Mouse (Mus musculus): ENCODE data around the gene Sla2. TPM values are rescaled to one million over a fixed set of nuclear protein-coding genes. Genes with fewer than 3 reads are reported as not detected.

The Sla2 gene
- polyA plus RNA-seq, 1 experiment from 2014 or later: 2.4 TPM

- Histone ChIP-seq H3K4me1 (peaks cover 12% of the 10 kb centered on the region), H3K36me3 (no peaks in the 10 kb centered on the region), H3K9ac (no peak overlapping the region), H3K4me3 (no peak overlapping the region), H3K9me3 (no peaks in the 10 kb centered on the region), H3K27ac (no peak overlapping the region), H3K4me2 (no peak overlapping the region), H3K27me3 (no peaks in the 10 kb centered on the region)
- no peak for ATAC-seq (ENCODE audit: borderline replicate concordance, extremely low read depth, low FRiP score, low TSS enrichment)
- whole genome bisulfite sequencing: 26% methylated on average over 10 of the region's 10 CpGs
Observed at GRCm38 (mm10) chr2:156882431-156883001, 4.5 kb downstream of the Sla2 start.

GRCm38 (mm10) chr2:156879541-156879940 is 7.5 kb downstream of the Sla2 start:
- Histone ChIP-seq H3K4me3 (no peak overlapping the region), H3K9me3 (no peaks in the 10 kb centered on the region), H3K36me3 (peaks cover 7% of the 10 kb centered on the region), H3K4me2 (no peak overlapping the region), H3K27me3 (no peaks in the 10 kb centered on the region), H3K9ac (no peak overlapping the region), H3K27ac (no peak overlapping the region), H3K4me1 (peaks cover 12% of the 10 kb centered on the region)
- no peak for ATAC-seq (ENCODE audit: borderline replicate concordance, extremely low read depth, low FRiP score, low TSS enrichment)
- 76% methylated on average over 3 of the region's 3 CpGs for WGBS

GRCm38 (mm10) chr2:156877726-156878125 is 9.3 kb downstream of the Sla2 start:
- peaks cover 12% of the 10 kb centered on the region for H3K4me1 ChIP-seq
- no peak overlapping the region for H3K27ac ChIP-seq
- no peak overlapping the region for H3K4me2 ChIP-seq
- H3K27me3 ChIP-seq: no peaks in the 10 kb centered on the region
- H3K36me3 ChIP-seq: peaks cover 24% of the 10 kb centered on the region
- no peak overlapping the region for H3K9ac ChIP-seq
- peak; percentile 17; the same call in 1 of the 2 replicates for ATAC-seq (ENCODE audit: borderline replicate concordance, extremely low read depth, low FRiP score, low TSS enrichment)
- no peak overlapping the region for H3K4me3 ChIP-seq
- 31% methylated on average over 9 of the region's 9 CpGs for WGBS
- H3K9me3 ChIP-seq: no peaks in the 10 kb centered on the region

DNA sequence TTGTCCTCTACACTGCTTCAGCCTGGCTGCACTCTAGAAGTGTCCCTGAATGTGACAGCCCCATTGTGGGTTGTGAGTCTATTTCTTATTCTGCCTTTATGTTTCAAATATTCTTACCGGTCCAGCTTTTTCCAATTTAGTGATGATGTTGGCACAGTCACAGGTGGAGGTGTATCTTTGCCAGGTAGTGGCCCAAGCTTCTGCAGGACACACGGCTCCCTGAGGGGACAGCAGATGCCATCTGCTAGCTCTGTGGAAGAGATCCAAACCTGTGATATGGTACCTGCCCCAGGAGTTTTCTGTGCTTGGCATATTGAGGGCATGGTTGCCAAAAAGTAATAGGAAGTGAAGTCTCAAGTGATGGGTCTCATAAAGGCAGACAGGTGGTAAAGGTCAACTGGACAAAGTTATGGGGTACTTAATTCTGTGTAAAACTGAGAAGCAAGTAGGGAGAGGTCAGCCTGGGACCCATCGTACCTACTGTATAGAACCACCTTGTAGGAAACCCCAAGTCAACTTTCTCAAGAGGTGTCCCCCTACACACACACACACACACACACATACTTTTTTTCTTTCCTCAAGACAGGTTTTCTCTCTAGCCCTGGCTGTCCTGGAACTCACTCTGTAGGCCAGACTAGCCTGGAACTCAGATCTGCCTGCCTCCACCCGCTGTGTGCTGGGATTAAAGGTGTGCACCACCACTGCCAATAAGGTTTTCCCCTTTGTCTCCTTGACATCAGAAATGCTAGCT is 12.1 kb downstream of the Sla2 start:
- no peak for ATAC-seq (ENCODE audit: borderline replicate concordance, extremely low read depth, low FRiP score, low TSS enrichment)
- peaks cover 48% of the 10 kb centered on the region for H3K36me3 ChIP-seq

GRCm38 (mm10) chr2:156874047-156874759 is 12.8 kb downstream of the Sla2 start:
- H3K36me3 ChIP-seq: peaks cover 53% of the 10 kb centered on the region

More for the DNA sequence above, 12.1 kb downstream of the Sla2 start:
- Histone ChIP-seq H3K27me3 (no peaks in the 10 kb centered on the region), H3K4me3 (no peak overlapping the region), H3K9me3 (no peaks in the 10 kb centered on the region), H3K4me1 (peaks cover 21% of the 10 kb centered on the region), H3K4me2 (no peak overlapping the region), H3K9ac (no peak overlapping the region), H3K27ac (no peak overlapping the region)
- 91% methylated on average over 4 of the region's 4 CpGs for WGBS

GRCm38 (mm10) chr2:156873629-156874028 is 13.4 kb downstream of the Sla2 start:
- 29% methylated on average over 5 of the region's 5 CpGs for WGBS
- no peak overlapping the region for H3K4me2 ChIP-seq
- no peak overlapping the region for H3K9ac ChIP-seq
- no peaks in the 10 kb centered on the region for H3K27me3 ChIP-seq
- H3K9me3 ChIP-seq: no peaks in the 10 kb centered on the region
- ATAC-seq (ENCODE audit: borderline replicate concordance, extremely low read depth, low FRiP score, low TSS enrichment): no peak
- H3K27ac ChIP-seq: no peak overlapping the region
- peaks cover 58% of the 10 kb centered on the region for H3K36me3 ChIP-seq
- no peak overlapping the region for H3K4me3 ChIP-seq
- H3K4me1 ChIP-seq: peaks cover 22% of the 10 kb centered on the region

More at GRCm38 (mm10) chr2:156874047-156874759, 12.8 kb downstream of the Sla2 start:
- Histone ChIP-seq H3K4me3 (no peak overlapping the region), H3K9ac (no peak overlapping the region), H3K27ac (no peak overlapping the region), H3K4me1 (peaks cover 22% of the 10 kb centered on the region), H3K27me3 (no peaks in the 10 kb centered on the region), H3K9me3 (no peaks in the 10 kb centered on the region), H3K4me2 (no peak overlapping the region)
- ATAC-seq (ENCODE audit: borderline replicate concordance, extremely low read depth, low FRiP score, low TSS enrichment): no peak
- WGBS: 85% methylated on average over 8 of the region's 8 CpGs

DNA sequence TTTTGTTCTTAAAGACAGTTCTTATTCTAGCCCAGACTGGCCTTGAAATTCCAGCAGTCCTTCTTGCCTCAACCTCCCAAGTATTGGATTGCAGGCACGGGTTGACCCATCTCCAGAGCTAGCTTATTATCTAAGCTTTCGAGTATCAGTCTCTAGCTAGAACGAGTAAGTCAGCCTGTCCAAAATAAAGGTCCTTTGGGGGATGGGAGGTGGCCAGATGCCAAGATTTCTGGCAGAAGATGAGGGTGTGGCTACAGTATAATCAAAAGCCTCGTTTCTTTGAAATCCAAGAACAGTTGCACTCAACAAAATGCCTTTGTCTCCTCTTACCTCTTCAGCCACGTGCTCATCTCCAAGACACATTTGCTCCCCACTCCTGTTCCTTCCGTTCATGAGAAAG is 16.5 kb downstream of the Sla2 start:
- Histone ChIP-seq H3K27me3 (no peaks in the 10 kb centered on the region), H3K4me1 (peaks cover 17% of the 10 kb centered on the region), H3K27ac (no peak overlapping the region), H3K4me2 (no peak overlapping the region), H3K9me3 (no peaks in the 10 kb centered on the region), H3K4me3 (no peak overlapping the region), H3K9ac (no peak overlapping the region), H3K36me3 (peaks cover 85% of the 10 kb centered on the region)
- 28% methylated on average over 6 of the region's 6 CpGs for WGBS
- ATAC-seq (ENCODE audit: borderline replicate concordance, extremely low read depth, low FRiP score, low TSS enrichment): no peak

GRCm38 (mm10) chr2:156869554-156869953 is 17.4 kb downstream of the Sla2 start:
- Histone ChIP-seq H3K9ac (no peak overlapping the region), H3K36me3 (peaks cover 85% of the 10 kb centered on the region), H3K27ac (no peak overlapping the region), H3K4me2 (no peak overlapping the region), H3K9me3 (no peaks in the 10 kb centered on the region), H3K4me3 (no peak overlapping the region), H3K27me3 (no peaks in the 10 kb centered on the region), H3K4me1 (peaks cover 24% of the 10 kb centered on the region)
- WGBS: 86% methylated on average over 7 of the region's 7 CpGs
- ATAC-seq (ENCODE audit: borderline replicate concordance, extremely low read depth, low FRiP score, low TSS enrichment): no peak

DNA sequence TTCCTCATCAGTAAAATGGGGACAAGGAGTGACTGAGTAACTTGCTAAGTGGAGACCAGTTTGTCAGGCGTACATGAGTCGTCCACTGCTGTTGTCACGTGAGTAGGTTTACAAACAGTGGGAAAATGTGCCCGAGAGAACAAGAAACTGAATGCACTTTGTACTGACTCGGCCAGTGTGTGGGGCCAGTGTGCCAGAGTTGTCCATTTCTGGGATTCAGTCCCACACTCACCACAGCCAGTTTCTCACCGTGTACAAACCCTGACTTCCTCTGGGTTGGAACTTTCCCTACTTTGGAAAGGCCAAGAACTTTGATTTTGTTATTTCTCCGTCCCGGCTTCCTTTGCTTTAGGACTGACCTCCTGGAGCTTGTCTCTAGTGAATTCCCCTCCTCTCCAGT is 18.0 kb downstream of the Sla2 start:
- no peaks in the 10 kb centered on the region for H3K9me3 ChIP-seq
- H3K27ac ChIP-seq: no peak overlapping the region
- no peak overlapping the region for H3K9ac ChIP-seq
- ATAC-seq (ENCODE audit: borderline replicate concordance, extremely low read depth, low FRiP score, low TSS enrichment): no peak
- peaks cover 79% of the 10 kb centered on the region for H3K36me3 ChIP-seq
- no peaks in the 10 kb centered on the region for H3K27me3 ChIP-seq
- H3K4me2 ChIP-seq: no peak overlapping the region
- H3K4me3 ChIP-seq: no peak overlapping the region
- peaks cover 30% of the 10 kb centered on the region for H3K4me1 ChIP-seq
- WGBS: 73% methylated on average over 8 of the region's 8 CpGs

GRCm38 (mm10) chr2:156864481-156864880 is 22.5 kb downstream of the Sla2 start:
- Histone ChIP-seq H3K4me1 (peaks cover 33% of the 10 kb centered on the region), H3K27me3 (no peaks in the 10 kb centered on the region), H3K9me3 (no peaks in the 10 kb centered on the region), H3K27ac (peak overlapping the region; percentile 96; the same call in 1 of the 2 replicates), H3K9ac (no peak overlapping the region), H3K36me3 (peaks cover 40% of the 10 kb centered on the region), H3K4me3 (peak overlapping the region; percentile 100), H3K4me2 (peak overlapping the region; percentile 84)
- ATAC-seq (ENCODE audit: borderline replicate concordance, extremely low read depth, low FRiP score, low TSS enrichment): no peak
- WGBS: 58% methylated on average over 3 of the region's 3 CpGs

GRCm38 (mm10) chr2:156863487-156864160 is 23.4 kb downstream of the Sla2 start:
- peak overlapping the region; percentile 84 for H3K4me2 ChIP-seq
- no peaks in the 10 kb centered on the region for H3K27me3 ChIP-seq
- peak overlapping the region; percentile 96 for H3K27ac ChIP-seq
- H3K4me1 ChIP-seq: peaks cover 31% of the 10 kb centered on the region
- peak overlapping the region; percentile 99 for H3K9ac ChIP-seq
- no peaks in the 10 kb centered on the region for H3K9me3 ChIP-seq
- peak overlapping the region; percentile 100 for H3K4me3 ChIP-seq
- WGBS: under 1% methylated on average over 28 of the region's 28 CpGs
- H3K36me3 ChIP-seq: peaks cover 33% of the 10 kb centered on the region
- ATAC-seq (ENCODE audit: borderline replicate concordance, extremely low read depth, low FRiP score, low TSS enrichment): no peak; the same call in 1 of the 2 replicates

Data from lung, embryonic 15.5 days (tissue).